Mouse (Mus musculus) embryo, embryonic 11 days (tissue): ENCODE results near the gene Il11ra2.
"Not testable (repeated sequence)": the region's sequence is repeated elsewhere in the genome, so short reads cannot be mapped to it uniquely, and the experiment has no call there.

Source experiments
- DNase-seq: peaks from one replicate; pipeline ENCODE4 v3.0.0-alpha.2; 2015

Gene Il11ra2

DNA sequence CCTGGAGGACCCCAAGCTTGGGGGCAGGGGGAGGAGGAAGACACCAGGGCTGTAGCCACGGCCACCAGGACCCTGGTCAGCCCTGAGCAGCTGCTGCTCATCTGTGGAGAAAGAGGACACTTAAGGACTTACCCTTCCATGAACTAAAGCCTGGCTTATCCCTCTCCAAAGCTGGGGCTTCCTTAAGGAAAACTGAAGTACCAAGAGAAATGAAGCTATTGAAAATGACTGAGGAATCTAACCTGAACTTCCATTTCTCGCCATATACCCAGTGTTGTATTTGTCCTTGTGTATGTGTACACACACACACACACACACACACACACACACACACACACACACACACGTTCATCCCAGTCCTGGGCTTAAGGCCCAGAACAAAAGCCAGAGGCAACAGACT, at the start of gene Il11ra2:
Gene Il11ra2 (minus strand): TSS at position 101 of the 400 bp plus-strand sequence.
- not testable (repeated sequence) for DNase-seq

DNA sequence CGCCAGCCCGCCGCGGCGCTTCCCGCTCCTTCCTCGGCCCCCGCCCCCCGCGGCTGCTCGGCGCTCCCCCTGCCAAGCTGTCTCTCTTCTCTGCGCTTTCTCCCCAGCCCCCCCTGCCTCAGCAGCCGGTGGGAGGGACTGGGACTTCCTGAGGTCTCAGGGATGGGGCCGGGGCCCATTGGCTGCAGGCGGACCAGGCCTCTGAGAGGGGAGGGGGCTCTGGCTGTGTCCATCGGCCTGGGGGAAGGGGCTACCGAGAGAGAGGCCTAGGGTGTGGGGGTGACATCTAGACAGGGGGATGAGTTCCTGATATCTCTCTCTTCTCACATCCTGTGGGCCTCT, 20.5 kb upstream of the Il11ra2 start:
- not testable (repeated sequence) for DNase-seq

DNA sequence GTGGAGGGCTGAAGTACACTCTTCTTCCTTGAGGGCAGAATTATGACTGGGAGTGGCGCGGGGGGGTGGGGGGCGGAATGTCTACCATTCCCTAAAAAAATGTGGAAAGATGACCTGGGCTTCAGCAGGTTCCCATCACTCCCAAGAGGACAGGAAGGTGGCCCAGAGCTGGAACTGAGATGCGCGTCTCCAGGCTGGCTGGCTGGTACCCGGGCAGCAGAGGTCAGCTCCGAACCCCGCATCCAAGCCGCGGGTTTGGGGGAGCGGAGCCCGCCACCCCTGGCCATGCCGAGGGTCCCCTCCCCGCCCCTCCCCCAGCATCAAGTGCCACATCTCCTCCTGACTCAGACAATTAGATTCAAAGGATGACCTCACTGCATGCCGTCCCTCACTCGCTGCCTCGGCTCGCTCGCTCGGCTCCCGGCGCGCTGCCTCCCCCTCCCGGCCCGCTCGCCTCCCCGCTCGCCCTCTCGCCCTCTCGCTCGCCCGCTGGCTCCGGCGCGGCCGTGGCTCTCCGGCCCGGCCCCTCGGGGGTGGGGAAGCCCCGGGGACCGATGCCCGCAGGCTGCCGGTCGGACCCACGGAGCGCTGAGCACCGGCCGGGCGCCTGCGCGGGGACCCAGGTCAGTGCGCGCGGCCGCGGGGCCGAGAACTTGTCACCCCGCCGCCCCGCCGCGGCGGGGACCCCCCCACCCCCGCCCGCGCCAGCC, 19.9 kb upstream of the Il11ra2 start:
- not testable (repeated sequence) for DNase-seq

DNA sequence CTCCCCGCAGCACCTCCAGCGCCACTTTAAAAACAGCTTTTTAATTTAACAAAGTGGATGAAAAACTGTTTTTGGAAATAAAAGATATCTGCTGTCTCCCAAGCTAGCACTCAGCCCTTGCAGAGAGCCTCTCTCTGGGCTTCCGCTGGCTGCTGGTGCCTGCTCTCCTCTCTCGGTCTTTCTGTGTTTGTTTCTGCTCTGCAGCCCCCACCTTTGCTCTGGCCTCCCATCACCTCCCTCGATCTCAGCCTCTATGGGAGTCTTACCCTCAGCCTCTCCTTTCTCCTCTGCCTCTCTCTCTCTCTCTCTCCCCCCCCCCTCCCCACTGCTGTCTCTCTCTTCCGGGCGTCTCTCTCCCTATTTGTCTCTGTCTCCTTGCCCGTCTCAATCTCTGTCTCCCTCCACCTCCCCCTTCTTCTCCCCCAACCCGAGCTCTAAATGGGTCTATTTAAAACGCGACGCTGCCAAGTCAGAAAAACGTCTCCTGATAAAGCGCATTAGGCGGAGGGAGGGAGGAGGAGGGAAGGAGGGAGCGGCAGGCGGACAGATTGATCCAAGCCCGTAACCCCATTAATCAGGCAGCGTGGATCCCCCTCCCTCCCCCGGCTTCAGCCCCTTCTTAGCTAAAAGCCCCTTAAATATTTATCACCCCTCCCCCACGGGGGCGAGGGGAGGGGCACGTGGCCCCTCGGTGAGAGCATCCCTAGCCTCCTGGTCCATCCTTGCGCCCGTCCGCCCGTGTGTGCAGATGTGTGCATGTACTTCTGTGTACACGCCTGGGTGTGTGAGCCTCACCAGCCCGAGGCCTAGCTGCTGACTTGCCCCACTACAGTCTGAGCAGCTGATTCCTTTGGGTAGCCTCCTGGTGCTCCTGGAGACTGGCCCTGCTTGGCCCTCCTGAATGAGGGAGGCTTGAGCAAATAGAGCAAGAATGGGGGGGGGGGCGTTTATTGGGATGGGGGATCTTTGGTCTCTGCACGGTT, 19.0 kb upstream of the Il11ra2 start:
- DNase-seq = not testable (repeated sequence)

GRCm38 (mm10) chr4:42679365-42679764, 17.7 kb upstream of the Il11ra2 start:
- DNase-seq = not testable (repeated sequence)

GRCm38 (mm10) chr4:42675415-42675814, 13.7 kb upstream of the Il11ra2 start:
- DNase-seq = not testable (repeated sequence)

GRCm38 (mm10) chr4:42654951-42655350, 6.7 kb downstream of the Il11ra2 start, which contains the start of gene Ccl27b:
TSS of gene Ccl27b (plus strand) at chr4:42655251.
- DNase-seq = not testable (repeated sequence)

GRCm38 (mm10) chr4:42629419-42629818, 32.3 kb downstream of the Il11ra2 start, which contains the start of gene Gm2564:
TSS of gene Gm2564 (plus strand) at chr4:42629719.
- DNase-seq = not testable (repeated sequence)

DNA sequence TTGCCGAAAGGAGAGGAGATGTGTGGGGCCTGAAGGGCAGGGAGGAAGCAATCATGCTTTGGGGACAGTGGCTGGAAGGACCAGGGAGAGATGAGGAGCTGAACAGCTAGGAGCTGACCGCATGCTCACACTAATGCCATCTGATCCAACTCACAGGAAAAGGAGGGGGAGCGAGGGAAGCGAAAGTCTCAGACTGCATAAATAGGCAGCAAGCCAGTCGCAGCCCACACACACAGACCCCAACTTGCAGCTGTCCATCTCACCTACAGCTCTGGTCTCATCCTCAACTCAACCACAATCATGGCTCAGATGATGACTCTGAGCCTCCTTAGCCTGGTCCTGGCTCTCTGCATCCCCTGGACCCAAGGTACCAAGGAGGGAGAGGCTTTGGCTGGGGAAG, 49.8 kb downstream of the Il11ra2 start, which contains the start of gene Gm10591:
Gene Gm10591 (plus strand): TSS at position 301 of the 400 bp plus-strand sequence.
- DNase-seq = not testable (repeated sequence)
